Mouse (Mus musculus) ZHBTc4 (cell line): ENCODE data around the gene Vmn2r20.
"Not testable (repeated sequence)": the region's sequence is repeated elsewhere in the genome, so short reads cannot be mapped to it uniquely, and the experiment has no call there.

Source experiments
- DNase-seq: peaks from one replicate; pipeline ENCODE4 v3.0.0-alpha.2; 2011; ENCODE audit warnings: low read depth, low spot score

Vmn2r20 gene

GRCm38 (mm10) chr6:123418016-123418415, at the start of gene Vmn2r20:
TSS of gene Vmn2r20 (minus strand) at chr6:123418116.
- not testable (repeated sequence) for DNase-seq

DNA sequence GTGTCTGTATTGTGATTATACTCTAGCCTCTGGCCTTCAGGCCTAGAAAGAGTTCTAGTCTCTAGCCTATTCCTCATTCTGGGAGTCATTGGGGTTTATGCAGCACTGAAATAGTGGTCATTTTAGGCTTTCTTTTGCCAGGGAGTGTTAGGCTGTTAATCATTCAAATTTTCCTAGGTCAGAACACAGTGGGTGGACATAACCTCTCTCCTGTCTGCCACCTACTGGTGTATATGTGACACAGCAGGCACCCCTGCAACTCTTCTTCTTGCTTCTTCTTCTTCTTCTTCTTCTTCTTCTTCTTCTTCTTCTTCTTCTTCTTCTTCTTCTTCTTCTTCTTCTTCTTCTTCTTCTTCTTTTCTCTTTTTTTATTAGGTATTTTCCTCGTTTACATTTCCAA, 6.5 kb upstream of the Vmn2r20 start:
- DNase-seq, result not testable (repeated sequence)

DNA sequence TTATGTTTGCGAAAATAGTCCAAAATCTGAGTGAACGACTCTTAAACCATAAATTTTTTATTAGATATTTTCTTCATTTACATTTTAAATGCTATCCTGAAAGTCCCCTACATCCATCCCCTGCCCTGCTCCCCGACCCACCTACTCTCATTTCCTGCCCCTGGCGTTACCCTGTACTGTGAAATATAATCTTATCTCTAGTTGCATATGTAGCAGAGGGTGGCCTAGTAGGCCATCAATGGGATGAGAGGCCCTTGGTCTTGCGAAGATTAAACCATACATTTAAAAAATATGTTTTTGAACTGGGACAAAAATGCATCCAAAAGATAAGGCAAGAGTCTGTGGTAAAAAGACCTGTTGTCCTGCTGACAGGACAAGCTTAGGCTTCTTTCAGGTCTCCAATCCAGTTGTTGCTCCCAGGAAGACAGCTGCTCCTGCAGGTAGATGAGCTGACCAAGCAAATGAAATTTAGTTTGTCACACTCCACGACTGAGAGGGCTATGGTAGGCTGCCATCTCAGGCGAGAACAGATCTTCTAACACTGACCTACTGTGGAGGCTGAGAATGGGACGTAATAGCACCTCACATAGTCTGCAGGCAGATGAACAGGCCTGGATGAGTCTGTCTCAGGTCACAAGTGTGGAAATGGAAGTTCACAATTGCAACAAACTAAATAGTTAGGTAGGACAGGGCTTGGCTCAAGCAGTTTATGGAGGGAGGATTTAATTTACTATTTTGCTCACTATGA, 10.8 kb downstream of the Vmn2r20 start:
- not testable (repeated sequence) for DNase-seq

- DNase-seq, result not testable (repeated sequence)
Measured at GRCm38 (mm10) chr6:123388824-123389223, 29.1 kb downstream of the Vmn2r20 start.

GRCm38 (mm10) chr6:123346141-123346540, 71.8 kb downstream of the Vmn2r20 start:
- DNase-seq, result no peak

DNA sequence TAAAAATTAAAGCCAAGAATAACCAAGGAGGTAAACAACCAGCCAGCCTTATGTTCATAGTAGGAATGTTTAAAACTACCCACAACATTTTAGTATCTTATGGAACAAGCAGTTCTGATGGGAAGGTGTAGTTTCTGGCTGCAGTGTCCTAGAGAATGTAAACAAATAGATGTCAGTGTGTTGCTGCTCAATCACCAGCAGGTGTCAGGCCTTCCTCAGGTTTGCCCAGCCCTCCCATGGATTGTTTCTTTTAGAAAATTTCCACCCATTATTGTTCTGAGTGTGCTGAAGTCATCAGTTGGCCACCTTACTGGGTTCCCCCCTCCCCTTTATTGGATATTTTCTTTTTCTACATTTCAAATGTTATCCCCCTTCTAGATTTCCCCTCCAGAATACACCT, 77.8 kb downstream of the Vmn2r20 start:
- DNase-seq, result peak; percentile 23

- peak; percentile 62 for DNase-seq
Measured at GRCm38 (mm10) chr6:123332503-123332902, 85.4 kb downstream of the Vmn2r20 start.
